Mouse (Mus musculus): ENCODE data around the gene Cd37. TPM values are rescaled to one million over a fixed set of nuclear protein-coding genes. Genes with fewer than 3 reads are reported as not detected.

Cd37 gene
- polyA plus RNA-seq, 1 experiment = 63.6 TPM

GRCm38 (mm10) chr7:45234922-45235571 lies 3.9 kb downstream of the Cd37 start:
- Histone ChIP-seq H3K36me3 (ENCODE audit: control insufficient read depth, insufficient read depth, low read length) (no peaks in the 10 kb centered on the region), H3K27ac (ENCODE audit: insufficient read depth, low read depth, low read length) (no peak overlapping the region), H3K4me3 (ENCODE audit: low read depth, low read length) (peak overlapping the region; percentile 39), H3K27me3 (ENCODE audit: control insufficient read depth, insufficient read depth, low read length) (0 out of 2 replicates have a peak, but pooled peaks cover 5% of the 10 kb centered on the region), H3K4me1 (ENCODE audit: control insufficient read depth, insufficient read depth, insufficient read length, low read length) (peaks cover 13% of the 10 kb centered on the region)
- TF ChIP-seq CTCF (IDR thresholded peaks at IDR 0.05; ENCODE audit: extremely low read depth, insufficient read length, insufficient replicate concordance, low read depth, low read length) (no peak), POLR2A (IDR thresholded peaks at IDR 0.05; ENCODE audit: low read depth, low read length) (no peak)
- WGBS = 9% methylated on average over 21 of the region's 21 CpGs

GRCm38 (mm10) chr7:45234333-45234841 lies 4.5 kb downstream of the Cd37 start:
- H3K27me3 ChIP-seq (ENCODE audit: control insufficient read depth, insufficient read depth, low read length) = 0 out of 2 replicates have a peak, but pooled peaks cover 5% of the 10 kb centered on the region
- H3K36me3 ChIP-seq (ENCODE audit: control insufficient read depth, insufficient read depth, low read length) = no peaks in the 10 kb centered on the region
- H3K27ac ChIP-seq (ENCODE audit: insufficient read depth, low read depth, low read length) = no peak overlapping the region
- WGBS = 21% methylated on average over 29 of the region's 29 CpGs
- H3K4me3 ChIP-seq (ENCODE audit: low read depth, low read length) = peak overlapping the region; percentile 31
- no peak for TF ChIP-seq CTCF (IDR thresholded peaks at IDR 0.05; ENCODE audit: extremely low read depth, insufficient read length, insufficient replicate concordance, low read depth, low read length)
- no peak for TF ChIP-seq POLR2A (IDR thresholded peaks at IDR 0.05; ENCODE audit: low read depth, low read length)
- H3K4me1 ChIP-seq (ENCODE audit: control insufficient read depth, insufficient read depth, insufficient read length, low read length) = peaks cover 13% of the 10 kb centered on the region

GRCm38 (mm10) chr7:45233580-45234332 lies 5.2 kb downstream of the Cd37 start:
- 56% methylated on average over 20 of the region's 20 CpGs for WGBS
- 0 out of 2 replicates have a peak, but pooled peaks cover 5% of the 10 kb centered on the region for H3K27me3 ChIP-seq (ENCODE audit: control insufficient read depth, insufficient read depth, low read length)
- H3K4me3 ChIP-seq (ENCODE audit: low read depth, low read length) = peak overlapping the region; percentile 31
- peaks cover 13% of the 10 kb centered on the region for H3K4me1 ChIP-seq (ENCODE audit: control insufficient read depth, insufficient read depth, insufficient read length, low read length)
- TF ChIP-seq POLR2A (IDR thresholded peaks at IDR 0.05; ENCODE audit: low read depth, low read length) (no peak), CTCF (IDR thresholded peaks at IDR 0.05; ENCODE audit: extremely low read depth, insufficient read length, insufficient replicate concordance, low read depth, low read length) (no peak)
- no peak overlapping the region for H3K27ac ChIP-seq (ENCODE audit: insufficient read depth, low read depth, low read length)
- H3K36me3 ChIP-seq (ENCODE audit: control insufficient read depth, insufficient read depth, low read length) = no peaks in the 10 kb centered on the region

GRCm38 (mm10) chr7:45232716-45233465 lies 6.0 kb downstream of the Cd37 start:
- H3K27me3 ChIP-seq (ENCODE audit: control insufficient read depth, insufficient read depth, low read length) = no peaks in the 10 kb centered on the region
- no peaks in the 10 kb centered on the region for H3K36me3 ChIP-seq (ENCODE audit: control insufficient read depth, insufficient read depth, low read length)
- peaks cover 13% of the 10 kb centered on the region for H3K4me1 ChIP-seq (ENCODE audit: control insufficient read depth, insufficient read depth, insufficient read length, low read length)
- H3K4me3 ChIP-seq (ENCODE audit: low read depth, low read length) = no peak overlapping the region
- H3K27ac ChIP-seq (ENCODE audit: insufficient read depth, low read depth, low read length) = no peak overlapping the region
- 87% methylated on average over 13 of the region's 13 CpGs for WGBS
- TF ChIP-seq POLR2A (IDR thresholded peaks at IDR 0.05; ENCODE audit: low read depth, low read length) = no peak
- TF ChIP-seq CTCF (IDR thresholded peaks at IDR 0.05; ENCODE audit: extremely low read depth, insufficient read length, insufficient replicate concordance, low read depth, low read length) = no peak

- Histone ChIP-seq H3K36me3 (ENCODE audit: control insufficient read depth, insufficient read depth, low read length) (no peaks in the 10 kb centered on the region), H3K27me3 (ENCODE audit: control insufficient read depth, insufficient read depth, low read length) (no peaks in the 10 kb centered on the region), H3K4me3 (ENCODE audit: low read depth, low read length) (no peak overlapping the region), H3K27ac (ENCODE audit: insufficient read depth, low read depth, low read length) (no peak overlapping the region), H3K4me1 (ENCODE audit: control insufficient read depth, insufficient read depth, insufficient read length, low read length) (peaks cover 13% of the 10 kb centered on the region)
- TF ChIP-seq CTCF (IDR thresholded peaks at IDR 0.05; ENCODE audit: extremely low read depth, insufficient read length, insufficient replicate concordance, low read depth, low read length) (no peak), POLR2A (IDR thresholded peaks at IDR 0.05; ENCODE audit: low read depth, low read length) (no peak)
- 94% methylated on average over 11 of the region's 11 CpGs for WGBS
Measured at GRCm38 (mm10) chr7:45231941-45232340, 7.0 kb downstream of the Cd37 start.

GRCm38 (mm10) chr7:45231192-45231591 lies 7.7 kb downstream of the Cd37 start:
- Histone ChIP-seq H3K27ac (ENCODE audit: insufficient read depth, low read depth, low read length) (no peak overlapping the region), H3K27me3 (ENCODE audit: control insufficient read depth, insufficient read depth, low read length) (no peaks in the 10 kb centered on the region), H3K4me3 (ENCODE audit: low read depth, low read length) (no peak overlapping the region), H3K4me1 (ENCODE audit: control insufficient read depth, insufficient read depth, insufficient read length, low read length) (peaks cover 13% of the 10 kb centered on the region), H3K36me3 (ENCODE audit: control insufficient read depth, insufficient read depth, low read length) (no peaks in the 10 kb centered on the region)
- TF ChIP-seq POLR2A (IDR thresholded peaks at IDR 0.05; ENCODE audit: low read depth, low read length) = no peak
- no peak for TF ChIP-seq CTCF (IDR thresholded peaks at IDR 0.05; ENCODE audit: extremely low read depth, insufficient read length, insufficient replicate concordance, low read depth, low read length)
- 91% methylated on average over 12 of the region's 12 CpGs for WGBS

Measured in small intestine, adult 2 months (tissue).